Mouse (Mus musculus) olfactory bulb, adult 2 months (tissue): Measurements from ENCODE around the gene Babam2. TPM values are rescaled to one million over a fixed set of nuclear protein-coding genes. Genes with fewer than 3 reads are reported as not detected.

Experiments used
- H3K27ac ChIP-seq: fragments of 200-500 bp; 2 replicates; pipeline ENCODE4 v1.5.1; 2012; ENCODE audit warnings: low read depth, low read length; ENCODE audit not compliant: insufficient read depth
- H3K4me1 ChIP-seq: fragments of 200-500 bp; 2 replicates; pipeline ENCODE4 v1.6.1; 2012; ENCODE audit warnings: low read length; ENCODE audit not compliant: control insufficient read depth, insufficient read depth
- H3K4me3 ChIP-seq: fragments of 200-500 bp; 2 replicates; pipeline ENCODE4 v1.5.1; 2012; ENCODE audit warnings: mild to moderate bottlenecking, low read depth, low read length, moderate library complexity; ENCODE audit not compliant: insufficient read depth
- CTCF ChIP-seq: fragments of 200-500 bp; IDR thresholded peaks from 2 replicates; pipeline ENCODE4 v1.5.1; 2012; ENCODE audit warnings: low read depth, mild to moderate bottlenecking, low read length, moderate library complexity; ENCODE audit not compliant: insufficient read depth
- POLR2A ChIP-seq: fragments of 200-500 bp; IDR thresholded peaks from 2 replicates; pipeline ENCODE4 v1.6.1; 2012; ENCODE audit warnings: mild to moderate bottlenecking, low read depth, low read length, moderate library complexity; ENCODE audit not compliant: insufficient read depth
- WGBS: fragments of 180-500 bp; shearing (Covaris S2); methylation state at CpG from one replicate; pipeline ENCODE4 v1.1.7; 2018; 5-methylcytosine and 5-hydroxymethylcytosine counted together
- polyA plus RNA-seq: library from polyadenylated mRNA; stranded (reverse); fragments of >200 nt; gene quantifications from 2 replicates; pipeline ENCODE4 v1.2.4, GENCODE M21; 2012; ENCODE audit warnings: low replicate concordance; ENCODE audit not compliant: missing spikeins, insufficient read depth, insufficient read length

Gene Babam2
- polyA plus RNA-seq, 1 experiment: not detected

- Histone ChIP-seq H3K27ac (no peak overlapping the region), H3K4me3 (no peak overlapping the region), H3K4me1 (0 out of 2 replicates have a peak, but pooled peaks cover 3% of the 10 kb centered on the region)
- TF ChIP-seq POLR2A (no peak), CTCF (no peak)
- WGBS: 100% methylated on average over 1 of the region's 1 CpGs
Measured at GRCm38 (mm10) chr5:31860426-31860825, 162.9 kb downstream of the Babam2 start.

- TF ChIP-seq POLR2A (no peak), CTCF (no peak)
- H3K4me1 ChIP-seq: 0 out of 2 replicates have a peak, but pooled peaks cover 5% of the 10 kb centered on the region
- H3K27ac ChIP-seq: no peak overlapping the region
- WGBS: 90% methylated on average over 5 of the region's 5 CpGs
- H3K4me3 ChIP-seq: no peak overlapping the region
Measured at GRCm38 (mm10) chr5:31860831-31861624, 163.5 kb downstream of the Babam2 start.

GRCm38 (mm10) chr5:31862753-31863468 lies 165.4 kb downstream of the Babam2 start:
- Histone ChIP-seq H3K4me1 (peaks cover 7% of the 10 kb centered on the region; the same call in 1 of the 2 replicates), H3K27ac (no peak overlapping the region), H3K4me3 (no peak overlapping the region)
- 94% methylated on average over 1 of the region's 1 CpGs for WGBS
- TF ChIP-seq CTCF (no peak), POLR2A (no peak)

GRCm38 (mm10) chr5:31864095-31864494 lies 166.6 kb downstream of the Babam2 start:
- peaks cover 7% of the 10 kb centered on the region; the same call in 1 of the 2 replicates for H3K4me1 ChIP-seq
- 77% methylated on average over 2 of the region's 2 CpGs for WGBS

GRCm38 (mm10) chr5:31866071-31866470 lies 168.6 kb downstream of the Babam2 start:
- TF ChIP-seq CTCF (no peak), POLR2A (no peak)
- Histone ChIP-seq H3K4me1 (peaks cover 9% of the 10 kb centered on the region; the same call in 1 of the 2 replicates), H3K27ac (peak overlapping the region; percentile 80; the same call in 1 of the 2 replicates), H3K4me3 (no peak overlapping the region)
- WGBS: 31% methylated on average over 3 of the region's 3 CpGs

More at GRCm38 (mm10) chr5:31864095-31864494, 166.6 kb downstream of the Babam2 start:
- no peak for TF ChIP-seq POLR2A
- no peak for TF ChIP-seq CTCF
- no peak overlapping the region for H3K4me3 ChIP-seq
- no peak overlapping the region for H3K27ac ChIP-seq

- Histone ChIP-seq H3K4me1 (peaks cover 4% of the 10 kb centered on the region; the same call in 1 of the 2 replicates), H3K4me3 (no peak overlapping the region), H3K27ac (no peak overlapping the region)
- 79% methylated on average over 8 of the region's 8 CpGs for WGBS
- TF ChIP-seq POLR2A: no peak
- no peak for TF ChIP-seq CTCF
Measured at GRCm38 (mm10) chr5:31870856-31871520, 173.5 kb downstream of the Babam2 start.

GRCm38 (mm10) chr5:31873328-31873727 lies 175.8 kb downstream of the Babam2 start:
- WGBS: 93% methylated on average over 2 of the region's 2 CpGs
- H3K27ac ChIP-seq: no peak overlapping the region
- TF ChIP-seq POLR2A: no peak
- no peak for TF ChIP-seq CTCF
- 0 out of 2 replicates have a peak, but pooled peaks cover 2% of the 10 kb centered on the region for H3K4me1 ChIP-seq
- no peak overlapping the region for H3K4me3 ChIP-seq

GRCm38 (mm10) chr5:31874543-31874942 lies 177.1 kb downstream of the Babam2 start:
- WGBS: 85% methylated on average over 1 of the region's 1 CpGs

GRCm38 (mm10) chr5:31875443-31875842 lies 178.0 kb downstream of the Babam2 start:
- TF ChIP-seq POLR2A: no peak
- no peak for TF ChIP-seq CTCF
- 85% methylated on average over 3 of the region's 3 CpGs for WGBS
- Histone ChIP-seq H3K4me3 (no peak overlapping the region), H3K27ac (no peak overlapping the region), H3K4me1 (0 out of 2 replicates have a peak, but pooled peaks cover 2% of the 10 kb centered on the region)

More at GRCm38 (mm10) chr5:31874543-31874942, 177.1 kb downstream of the Babam2 start:
- Histone ChIP-seq H3K27ac (no peak overlapping the region), H3K4me3 (no peak overlapping the region), H3K4me1 (0 out of 2 replicates have a peak, but pooled peaks cover 2% of the 10 kb centered on the region)
- no peak for TF ChIP-seq POLR2A
- TF ChIP-seq CTCF: no peak
